Mouse (Mus musculus): Measurements from ENCODE around the gene Lrp5.

DNA sequence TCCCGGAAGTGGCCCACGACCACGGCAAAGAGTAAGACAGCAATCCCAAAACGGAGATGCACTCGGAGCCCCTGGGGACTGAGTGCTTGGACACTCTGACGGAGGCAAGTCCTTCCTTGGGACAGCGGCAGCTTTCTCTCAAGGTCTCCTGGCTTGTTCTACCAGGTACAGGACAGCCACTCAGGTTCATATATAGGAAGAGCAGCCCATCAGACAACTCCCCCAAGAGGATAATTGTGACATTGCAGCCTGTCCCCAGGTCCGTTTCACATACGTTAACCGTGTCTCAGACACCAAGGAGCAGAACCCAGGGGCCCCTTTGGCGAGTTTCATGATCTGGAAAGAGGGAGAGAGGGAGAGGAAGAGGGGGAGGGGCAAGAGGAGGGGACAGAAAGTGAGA is 18.4 kb downstream of the Lrp5 start:
- no peak for TF ChIP-seq CTCF (IDR thresholded peaks at IDR 0.05; ENCODE audit: control insufficient read depth, insufficient read depth, low read length)
- TF ChIP-seq POLR2A (IDR thresholded peaks at IDR 0.05; ENCODE audit: borderline replicate concordance, control insufficient read depth, low read depth, low read length): no peak
